Mouse (Mus musculus) E14TG2a.4 (cell line): ENCODE measurements around the gene Trio.

Experiments
- H3K27me3 ChIP-seq: 2 replicates; pipeline ENCODE4 v1.6.1; 2014; ENCODE audit warnings: low read length, control low read depth; ENCODE audit not compliant: insufficient read depth
- H3K36me3 ChIP-seq: 2 replicates; pipeline ENCODE4 v1.6.1; 2014; ENCODE audit warnings: low read length, control low read depth; ENCODE audit not compliant: insufficient read depth
- H3K4me1 ChIP-seq: replicated peaks from 2 replicates; pipeline ENCODE4 v1.6.1; 2014; ENCODE audit warnings: low read depth, low read length, control low read depth
- H3K4me3 ChIP-seq: replicated peaks from 2 replicates; pipeline ENCODE4 v1.5.1; 2014; ENCODE audit warnings: mild to moderate bottlenecking, low read length
- H3K9me3 ChIP-seq: 2 replicates; pipeline ENCODE4 v1.6.1; 2014; ENCODE audit warnings: low read length, control low read depth
- CTCF ChIP-seq: conservative IDR thresholded peaks from 2 replicates; pipeline ENCODE4 v1.5.1; 2014; ENCODE audit warnings: low read length
- NANOG ChIP-seq: IDR thresholded peaks from 2 replicates; pipeline ENCODE4 v1.6.1; 2014; ENCODE audit warnings: borderline replicate concordance, low read length, mixed read lengths
- POU5F1 ChIP-seq: IDR thresholded peaks from 2 replicates; pipeline ENCODE4 v1.6.1; 2014; ENCODE audit warnings: low read length, borderline replicate concordance

The Trio gene

DNA sequence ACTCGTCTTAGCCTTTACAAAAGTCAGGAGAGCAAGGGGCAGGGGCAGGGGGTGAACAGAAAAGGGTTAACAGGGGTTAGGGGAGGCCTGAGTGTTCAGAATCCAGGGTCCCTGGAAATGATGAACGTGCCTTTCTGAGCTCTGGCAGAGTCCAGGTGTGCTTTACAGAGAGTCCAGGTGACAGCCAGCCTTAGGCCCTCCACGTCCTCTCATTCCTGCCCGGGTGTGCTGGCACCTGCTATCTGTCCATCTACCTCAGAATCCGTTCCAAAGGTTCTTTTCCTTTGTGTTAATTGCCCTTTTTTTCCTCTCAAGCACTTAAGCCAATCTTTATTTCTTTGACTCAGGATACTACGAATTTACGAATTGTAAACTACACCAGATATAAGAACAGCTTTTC is 32.1 kb downstream of the Trio start:
- H3K9me3 ChIP-seq: peaks cover 9% of the 10 kb centered on the region; the same call in 1 of the 2 replicates
- no peak overlapping the region for H3K4me3 ChIP-seq
- TF ChIP-seq POU5F1 (no peak), NANOG (no peak), CTCF (no peak)
- peaks cover 59% of the 10 kb centered on the region for H3K4me1 ChIP-seq
- H3K36me3 ChIP-seq: no peaks in the 10 kb centered on the region
- H3K27me3 ChIP-seq: peaks cover 88% of the 10 kb centered on the region

DNA sequence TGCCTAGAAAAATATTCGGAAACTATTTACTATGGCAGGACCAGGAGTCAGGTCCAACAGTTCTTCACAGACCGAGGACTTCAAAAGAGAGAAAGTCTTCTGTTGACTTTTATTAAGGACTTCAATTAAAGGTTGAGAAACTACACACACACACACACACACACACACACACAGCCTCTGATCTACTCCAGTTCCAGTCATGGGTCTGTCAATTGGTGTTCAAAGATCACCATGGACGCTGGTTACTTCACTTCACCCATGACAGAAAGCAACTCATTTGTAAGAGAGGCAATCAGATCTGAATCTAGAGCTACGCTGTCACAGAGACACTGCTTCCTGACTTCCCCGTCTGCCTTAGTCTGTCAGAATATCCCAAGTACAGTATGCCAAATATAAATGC is 33.1 kb downstream of the Trio start:
- H3K27me3 ChIP-seq: peaks cover 79% of the 10 kb centered on the region
- no peak overlapping the region for H3K4me3 ChIP-seq
- TF ChIP-seq NANOG: no peak
- TF ChIP-seq CTCF: no peak
- no peak for TF ChIP-seq POU5F1
- peaks cover 9% of the 10 kb centered on the region; the same call in 1 of the 2 replicates for H3K9me3 ChIP-seq
- peaks cover 49% of the 10 kb centered on the region for H3K4me1 ChIP-seq
- H3K36me3 ChIP-seq: no peaks in the 10 kb centered on the region

DNA sequence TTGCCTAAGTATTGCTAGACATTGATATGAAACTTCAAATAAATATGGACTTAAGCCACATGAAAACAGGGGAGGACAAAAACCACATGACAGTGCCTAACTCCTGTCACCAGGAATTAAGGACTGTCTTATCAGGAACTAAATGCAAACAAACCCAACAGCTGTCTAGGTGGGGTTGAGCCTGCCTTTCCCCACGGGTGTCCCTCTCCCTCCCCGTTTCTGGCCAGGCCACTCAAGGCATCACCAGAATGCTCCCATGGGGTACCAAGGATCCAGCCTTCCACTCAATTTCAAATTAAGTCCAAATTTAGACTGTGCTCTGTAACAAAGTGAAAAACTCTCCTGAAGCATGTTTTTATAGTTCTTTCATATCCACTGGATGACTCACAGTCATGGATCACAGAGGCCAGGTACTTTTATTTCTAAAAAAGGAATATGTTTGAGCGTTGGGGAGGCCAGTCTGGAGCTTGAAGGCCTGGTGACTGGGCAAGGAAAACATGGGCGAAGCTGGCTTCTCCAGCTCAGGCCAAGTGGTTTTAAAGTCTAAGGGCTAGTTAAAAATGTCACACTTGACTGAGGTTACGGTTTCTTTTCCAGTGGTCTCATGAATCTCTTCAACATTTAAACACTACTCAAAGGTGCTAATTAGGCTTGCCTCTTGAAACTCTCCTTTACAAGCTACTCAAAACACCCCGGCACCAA is 33.6 kb downstream of the Trio start:
- Histone ChIP-seq H3K27me3 (peaks cover 73% of the 10 kb centered on the region), H3K4me3 (no peak overlapping the region), H3K9me3 (peaks cover 9% of the 10 kb centered on the region; the same call in 1 of the 2 replicates), H3K4me1 (peaks cover 44% of the 10 kb centered on the region), H3K36me3 (no peaks in the 10 kb centered on the region)
- no peak for TF ChIP-seq CTCF
- TF ChIP-seq POU5F1: no peak
- no peak for TF ChIP-seq NANOG

DNA sequence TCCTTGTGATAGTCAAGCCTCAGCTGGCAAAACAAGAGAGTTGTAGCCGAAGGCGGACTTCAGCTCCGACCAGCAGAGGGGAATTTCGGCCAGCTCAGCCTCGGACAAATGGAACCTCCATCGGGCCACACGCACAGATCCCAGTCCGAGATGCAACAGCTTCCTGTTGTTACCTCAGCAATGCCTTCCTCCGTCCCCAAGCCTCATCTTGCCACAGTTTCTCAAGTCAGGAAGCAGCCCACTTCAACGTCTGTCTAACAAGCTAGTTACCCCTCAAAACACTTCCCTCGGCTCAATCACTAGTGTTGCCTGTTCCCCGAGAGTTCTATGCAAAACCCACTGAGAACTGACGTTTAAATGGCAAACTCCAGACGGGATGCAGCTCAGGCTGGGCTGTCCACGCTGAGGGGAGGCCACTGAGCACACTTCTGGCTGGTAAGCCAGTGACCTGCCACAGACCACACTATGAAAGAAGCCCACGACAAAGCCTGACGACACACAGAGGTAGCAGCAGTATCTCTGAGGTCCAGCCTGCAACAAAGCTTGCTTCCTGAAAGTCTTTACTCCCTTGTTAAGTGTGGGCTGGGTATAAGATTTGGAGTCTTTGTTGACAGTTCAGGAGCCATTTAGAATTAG is 34.5 kb downstream of the Trio start:
- peaks cover 35% of the 10 kb centered on the region for H3K4me1 ChIP-seq
- TF ChIP-seq NANOG (no peak), CTCF (no peak), POU5F1 (no peak)
- peaks cover 64% of the 10 kb centered on the region for H3K27me3 ChIP-seq
- peaks cover 9% of the 10 kb centered on the region; the same call in 1 of the 2 replicates for H3K9me3 ChIP-seq
- H3K4me3 ChIP-seq: no peak overlapping the region
- H3K36me3 ChIP-seq: no peaks in the 10 kb centered on the region

DNA sequence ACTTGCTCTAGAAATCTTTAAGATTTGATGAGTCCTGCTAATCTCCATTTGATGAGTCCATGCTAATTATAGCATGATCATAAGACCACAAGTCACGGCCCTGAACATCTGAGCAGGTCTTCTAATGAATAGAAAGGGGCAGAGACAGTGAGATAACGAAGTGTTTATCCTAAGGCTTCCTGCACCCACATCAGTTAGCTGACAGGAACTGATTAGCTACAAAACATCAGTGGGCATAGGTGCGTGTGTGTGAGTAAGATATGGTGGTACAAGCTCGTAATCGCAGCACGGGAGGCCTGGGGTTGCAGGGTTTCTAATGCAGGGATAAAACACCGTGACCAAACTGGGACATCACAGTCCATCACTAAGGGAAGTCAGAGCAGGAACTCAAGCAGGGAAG is 37.7 kb downstream of the Trio start:
- TF ChIP-seq NANOG: no peak
- no peak for TF ChIP-seq CTCF
- TF ChIP-seq POU5F1: no peak
- peaks cover 42% of the 10 kb centered on the region for H3K27me3 ChIP-seq
- H3K4me3 ChIP-seq: no peak overlapping the region
- peaks cover 9% of the 10 kb centered on the region; the same call in 1 of the 2 replicates for H3K9me3 ChIP-seq
- peaks cover 7% of the 10 kb centered on the region for H3K4me1 ChIP-seq
- H3K36me3 ChIP-seq: no peaks in the 10 kb centered on the region

DNA sequence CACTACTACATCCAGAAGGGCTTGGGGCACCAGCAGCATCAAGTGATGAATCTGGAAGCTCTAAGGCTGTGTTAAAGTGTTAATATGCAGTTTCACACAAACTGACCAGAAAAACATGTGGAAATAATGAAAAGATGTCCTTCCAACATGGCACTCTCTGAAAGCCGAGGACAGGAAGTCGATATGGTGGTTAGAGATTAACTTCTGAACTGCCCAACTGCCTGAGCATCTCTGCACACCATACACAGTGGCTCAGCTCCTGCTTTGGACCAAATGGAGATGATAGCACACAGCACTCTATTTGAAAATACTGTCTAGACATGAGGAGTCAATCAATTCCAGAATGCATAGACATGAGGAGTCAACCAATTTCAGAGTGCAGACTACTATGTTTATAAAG is 40.8 kb downstream of the Trio start:
- Histone ChIP-seq H3K4me3 (no peak overlapping the region), H3K36me3 (no peaks in the 10 kb centered on the region), H3K27me3 (peaks cover 12% of the 10 kb centered on the region), H3K9me3 (0 out of 2 replicates have a peak, but pooled peaks cover under 1% of the 10 kb centered on the region), H3K4me1 (no peaks in the 10 kb centered on the region)
- TF ChIP-seq NANOG (no peak), CTCF (no peak), POU5F1 (no peak)

DNA sequence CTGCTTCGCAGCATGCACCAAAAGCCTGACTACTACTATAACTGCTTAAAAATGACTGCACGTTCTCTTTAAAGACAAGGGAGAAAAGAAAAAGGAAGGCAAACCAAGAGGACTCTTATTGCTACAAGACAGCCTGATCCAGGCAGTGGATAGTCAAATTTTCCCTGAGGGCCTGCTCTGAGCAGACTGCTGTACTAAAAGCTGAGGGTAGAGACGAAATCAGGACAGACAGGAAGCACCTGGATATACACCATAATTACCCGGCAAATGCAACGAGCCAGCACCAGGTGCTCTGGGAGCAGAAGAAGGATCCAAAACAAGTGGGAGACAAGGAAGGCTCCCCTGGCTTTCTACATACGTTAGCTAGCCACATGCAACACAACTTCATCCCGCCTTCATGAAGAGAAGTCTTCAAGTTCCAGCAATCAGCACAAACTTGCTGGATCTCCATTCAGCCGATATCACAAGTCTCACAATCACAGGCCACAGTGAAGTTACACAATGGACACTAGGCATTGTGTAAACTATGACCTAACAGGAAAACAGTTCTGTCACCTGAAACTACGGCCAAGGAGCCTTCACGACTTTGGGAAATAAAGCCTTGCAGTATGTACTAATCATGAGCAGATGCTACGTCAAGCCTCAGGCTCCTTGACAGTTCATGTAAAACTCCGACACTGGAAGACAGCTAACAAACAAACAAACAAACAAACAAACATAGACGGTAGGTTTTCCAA is 43.7 kb downstream of the Trio start:
- H3K36me3 ChIP-seq: no peaks in the 10 kb centered on the region
- H3K4me1 ChIP-seq: no peaks in the 10 kb centered on the region
- H3K4me3 ChIP-seq: no peak overlapping the region
- peaks cover 4% of the 10 kb centered on the region for H3K27me3 ChIP-seq
- TF ChIP-seq POU5F1 (no peak), CTCF (no peak), NANOG (no peak)
- H3K9me3 ChIP-seq: no peaks in the 10 kb centered on the region

DNA sequence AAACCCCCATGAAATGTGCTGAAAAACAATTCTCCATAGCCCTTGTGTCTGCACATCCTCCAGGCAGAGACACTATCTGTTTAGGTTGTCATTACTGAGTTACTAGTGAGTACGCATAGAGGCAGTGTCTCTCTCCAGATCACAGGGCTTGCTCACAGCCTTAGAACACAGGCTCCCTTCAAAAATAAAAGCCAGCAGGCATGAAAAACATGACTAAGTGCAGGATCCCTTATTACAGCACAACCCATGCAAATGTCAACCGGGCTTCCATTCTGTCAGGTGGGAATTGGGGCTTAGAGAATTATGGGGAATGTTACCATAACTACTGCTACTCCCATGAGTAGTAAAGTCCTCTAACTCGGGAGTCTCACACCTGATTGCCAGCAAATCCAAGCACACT is 44.4 kb downstream of the Trio start:
- H3K36me3 ChIP-seq: no peaks in the 10 kb centered on the region
- H3K27me3 ChIP-seq: peaks cover 4% of the 10 kb centered on the region
- TF ChIP-seq NANOG (no peak), POU5F1 (no peak), CTCF (no peak)
- H3K9me3 ChIP-seq: peaks cover 1% of the 10 kb centered on the region
- no peaks in the 10 kb centered on the region for H3K4me1 ChIP-seq
- H3K4me3 ChIP-seq: no peak overlapping the region
